Mouse (Mus musculus): ENCODE data around the gene Olfr1251. TPM values are rescaled to one million over a fixed set of nuclear protein-coding genes. Genes with fewer than 3 reads are reported as not detected.
"Not testable (repeated sequence)": the region's sequence is repeated elsewhere in the genome, so short reads cannot be mapped to it uniquely, and the experiment has no call there.

The Olfr1251 gene
- polyA plus RNA-seq (2011; ENCODE audit: insufficient read depth, insufficient read length, low read depth, missing spikeins): not detected in 2 replicates

DNA sequence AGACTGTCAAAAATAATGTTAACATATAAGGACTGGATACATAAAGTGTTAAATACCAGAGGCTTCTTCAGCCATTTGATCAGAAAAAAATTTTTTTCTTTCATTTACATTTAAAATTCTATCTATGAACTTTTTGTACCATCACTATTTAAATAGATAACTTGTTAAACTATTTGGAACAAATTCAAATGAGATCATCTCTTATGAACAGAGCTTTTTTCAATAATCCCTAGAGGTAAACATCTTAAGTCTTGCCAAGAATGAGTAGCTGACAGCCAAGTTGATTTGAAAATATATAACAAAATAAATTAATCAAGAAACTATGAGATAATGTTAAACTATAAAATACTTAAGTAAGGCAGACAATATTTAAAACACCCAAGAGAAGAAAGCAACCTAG is at the start of gene Olfr1251:
Gene Olfr1251 (minus strand): TSS at position 101 of the 400 bp plus-strand sequence.
- Histone ChIP-seq H3K36me3 (ENCODE audit: control insufficient read depth, insufficient read depth, low read length, poor library complexity, severe bottlenecking) (no peaks in the 10 kb centered on the region), H3K4me3 (ENCODE audit: low read depth, low read length) (no peak within 1 kb of the TSS), H3K27ac (ENCODE audit: insufficient read depth, low read length) (no peak within 1 kb of the TSS), H3K27me3 (ENCODE audit: control insufficient read depth, insufficient read depth, low read length, poor library complexity, severe bottlenecking) (no peaks in the 10 kb centered on the region), H3K9ac (ENCODE audit: low read depth, poor library complexity, severe bottlenecking) (no peak within 1 kb of the TSS), H3K9me3 (replicated peaks; ENCODE audit: control insufficient read depth, insufficient read depth, low read length, poor library complexity, severe bottlenecking) (no peaks in the 10 kb centered on the region), H3K4me1 (ENCODE audit: control insufficient read depth, insufficient read depth, low read length) (no peaks in the 10 kb centered on the region)
- TF ChIP-seq CTCF (IDR thresholded peaks at IDR 0.05; ENCODE audit: low read depth, low read length) (no peak), POLR2A (IDR thresholded peaks at IDR 0.05; ENCODE audit: insufficient read depth, low read length) (no peak), EP300 (IDR thresholded peaks at IDR 0.05; ENCODE audit: insufficient read depth, low read depth, low read length) (no peak)

DNA sequence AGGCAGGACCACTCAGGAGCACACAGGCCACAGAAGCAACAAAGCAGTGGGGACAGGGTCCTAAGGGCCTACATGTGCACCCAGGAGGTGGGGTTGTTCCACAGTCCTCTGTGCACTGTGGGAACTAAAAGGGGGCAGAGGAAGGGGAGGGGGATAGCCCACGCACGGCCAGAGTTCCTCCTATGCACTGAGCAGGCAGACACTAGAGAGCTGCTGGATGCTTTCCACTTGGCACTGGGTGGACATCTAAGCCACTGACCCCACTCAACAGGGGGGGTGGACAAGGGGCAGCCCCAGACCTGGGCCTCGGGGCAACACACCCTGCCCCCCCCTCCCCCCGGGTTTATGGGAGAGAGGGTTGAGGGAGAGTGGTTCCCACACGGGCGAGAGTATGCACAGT is 20.2 kb upstream of the Olfr1251 start:
- Histone ChIP-seq H3K9ac (ENCODE audit: low read depth, poor library complexity, severe bottlenecking) (no peak overlapping the region), H3K4me1 (ENCODE audit: control insufficient read depth, insufficient read depth, low read length) (no peaks in the 10 kb centered on the region), H3K27me3 (ENCODE audit: control insufficient read depth, insufficient read depth, low read length, poor library complexity, severe bottlenecking) (no peaks in the 10 kb centered on the region), H3K4me3 (ENCODE audit: low read depth, low read length) (no peak overlapping the region), H3K27ac (ENCODE audit: insufficient read depth, low read length) (no peak overlapping the region), H3K9me3 (replicated peaks; ENCODE audit: control insufficient read depth, insufficient read depth, low read length, poor library complexity, severe bottlenecking) (no peaks in the 10 kb centered on the region), H3K36me3 (ENCODE audit: control insufficient read depth, insufficient read depth, low read length, poor library complexity, severe bottlenecking) (no peaks in the 10 kb centered on the region)
- TF ChIP-seq POLR2A (IDR thresholded peaks at IDR 0.05; ENCODE audit: insufficient read depth, low read length) (no peak), CTCF (IDR thresholded peaks at IDR 0.05; ENCODE audit: low read depth, low read length) (no peak), EP300 (IDR thresholded peaks at IDR 0.05; ENCODE audit: insufficient read depth, low read depth, low read length) (no peak)

GRCm38 (mm10) chr2:89661367-89661766 is 10.4 kb downstream of the Olfr1251 start, which contains the start of gene Olfr1250:
TSS of gene Olfr1250 (minus strand) at chr2:89661467.
- no peaks in the 10 kb centered on the region for H3K27me3 ChIP-seq (ENCODE audit: control insufficient read depth, insufficient read depth, low read length, poor library complexity, severe bottlenecking)
- H3K9ac ChIP-seq (ENCODE audit: low read depth, poor library complexity, severe bottlenecking): no peak within 1 kb of the TSS
- no peak within 1 kb of the TSS for H3K4me3 ChIP-seq (ENCODE audit: low read depth, low read length)
- no peak within 1 kb of the TSS for H3K27ac ChIP-seq (ENCODE audit: insufficient read depth, low read length)
- no peaks in the 10 kb centered on the region for H3K9me3 ChIP-seq (replicated peaks; ENCODE audit: control insufficient read depth, insufficient read depth, low read length, poor library complexity, severe bottlenecking)
- H3K36me3 ChIP-seq (ENCODE audit: control insufficient read depth, insufficient read depth, low read length, poor library complexity, severe bottlenecking): no peaks in the 10 kb centered on the region
- H3K4me1 ChIP-seq (ENCODE audit: control insufficient read depth, insufficient read depth, low read length): no peaks in the 10 kb centered on the region
- TF ChIP-seq POLR2A (IDR thresholded peaks at IDR 0.05; ENCODE audit: insufficient read depth, low read length) (no peak), EP300 (IDR thresholded peaks at IDR 0.05; ENCODE audit: insufficient read depth, low read depth, low read length) (no peak), CTCF (IDR thresholded peaks at IDR 0.05; ENCODE audit: low read depth, low read length) (no peak)

DNA sequence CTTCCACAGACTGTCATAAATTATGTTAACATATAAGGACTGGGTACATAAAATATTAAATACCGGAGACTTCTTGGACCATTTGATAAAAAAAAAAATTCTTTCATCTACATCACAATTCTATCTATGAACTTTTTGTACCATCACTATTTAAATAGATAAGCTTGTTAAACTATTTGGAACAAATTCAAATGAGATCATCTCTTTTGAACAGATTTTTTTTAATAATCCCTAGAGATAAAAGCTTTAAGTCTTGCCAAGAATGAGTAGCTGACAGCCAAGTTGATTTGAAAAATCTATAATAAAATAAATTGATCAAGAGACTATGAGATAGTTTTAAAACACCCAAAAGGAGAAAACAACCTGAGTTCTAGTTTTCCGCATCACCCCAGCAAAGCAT is 36.9 kb downstream of the Olfr1251 start, which contains the start of gene Olfr1249:
Gene Olfr1249 (minus strand): TSS at position 101 of the 400 bp plus-strand sequence.
- Histone ChIP-seq H3K4me3 (ENCODE audit: low read depth, low read length) (no peak within 1 kb of the TSS), H3K36me3 (ENCODE audit: control insufficient read depth, insufficient read depth, low read length, poor library complexity, severe bottlenecking) (no peaks in the 10 kb centered on the region), H3K27ac (ENCODE audit: insufficient read depth, low read length) (no peak within 1 kb of the TSS), H3K9ac (ENCODE audit: low read depth, poor library complexity, severe bottlenecking) (no peak within 1 kb of the TSS), H3K9me3 (replicated peaks; ENCODE audit: control insufficient read depth, insufficient read depth, low read length, poor library complexity, severe bottlenecking) (no peaks in the 10 kb centered on the region), H3K27me3 (ENCODE audit: control insufficient read depth, insufficient read depth, low read length, poor library complexity, severe bottlenecking) (no peaks in the 10 kb centered on the region), H3K4me1 (ENCODE audit: control insufficient read depth, insufficient read depth, low read length) (no peaks in the 10 kb centered on the region)
- no peak for TF ChIP-seq CTCF (IDR thresholded peaks at IDR 0.05; ENCODE audit: low read depth, low read length)
- TF ChIP-seq EP300 (IDR thresholded peaks at IDR 0.05; ENCODE audit: insufficient read depth, low read depth, low read length): no peak
- TF ChIP-seq POLR2A (IDR thresholded peaks at IDR 0.05; ENCODE audit: insufficient read depth, low read length): no peak

- not testable (repeated sequence) for H3K27ac ChIP-seq (ENCODE audit: insufficient read depth, low read length); H3K27me3 ChIP-seq (ENCODE audit: control insufficient read depth, insufficient read depth, low read length, poor library complexity, severe bottlenecking); H3K4me1 ChIP-seq (ENCODE audit: control insufficient read depth, insufficient read depth, low read length); H3K4me3 ChIP-seq (ENCODE audit: low read depth, low read length); H3K36me3 ChIP-seq (ENCODE audit: control insufficient read depth, insufficient read depth, low read length, poor library complexity, severe bottlenecking); H3K9me3 ChIP-seq (replicated peaks; ENCODE audit: control insufficient read depth, insufficient read depth, low read length, poor library complexity, severe bottlenecking); H3K9ac ChIP-seq (ENCODE audit: low read depth, poor library complexity, severe bottlenecking)
Observed at GRCm38 (mm10) chr2:89618145-89618544, 53.6 kb downstream of the Olfr1251 start, which contains the start of gene Olfr1248. TSS of gene Olfr1248 (minus strand) at chr2:89618245.

Other genes with a start within 250 kb of the Olfr1251 start
- gene Olfr1240, start 228.9 kb downstream of the Olfr1251 start, polyA plus RNA-seq (2011; ENCODE audit: insufficient read depth, insufficient read length, low read depth, missing spikeins): not detected in 2 replicates
- gene Olfr1241, start 184.8 kb downstream of the Olfr1251 start, polyA plus RNA-seq (2011; ENCODE audit: insufficient read depth, insufficient read length, low read depth, missing spikeins): not detected in 2 replicates
- gene Olfr1242, start 173.6 kb downstream of the Olfr1251 start, polyA plus RNA-seq (2011; ENCODE audit: insufficient read depth, insufficient read length, low read depth, missing spikeins): not detected in 2 replicates
- not detected in 2 replicates for gene Olfr1243, start 140.4 kb downstream of the Olfr1251 start, polyA plus RNA-seq (2011; ENCODE audit: insufficient read depth, insufficient read length, low read depth, missing spikeins)
- not detected in 2 replicates for gene Olfr1245, start 93.5 kb downstream of the Olfr1251 start, polyA plus RNA-seq (2011; ENCODE audit: insufficient read depth, insufficient read length, low read depth, missing spikeins)
- not detected in 2 replicates for gene Olfr1246, start 78.8 kb downstream of the Olfr1251 start, polyA plus RNA-seq (2011; ENCODE audit: insufficient read depth, insufficient read length, low read depth, missing spikeins)
- not detected in 2 replicates for gene Olfr1247, start 57.8 kb downstream of the Olfr1251 start, polyA plus RNA-seq (2011; ENCODE audit: insufficient read depth, insufficient read length, low read depth, missing spikeins)
- not detected in 2 replicates for gene Olfr1248, start 53.7 kb downstream of the Olfr1251 start, polyA plus RNA-seq (2011; ENCODE audit: insufficient read depth, insufficient read length, low read depth, missing spikeins)
- gene Olfr1249, start 37.0 kb downstream of the Olfr1251 start, polyA plus RNA-seq (2011; ENCODE audit: insufficient read depth, insufficient read length, low read depth, missing spikeins): not detected in 2 replicates
- not detected in 2 replicates for gene Olfr1250, start 10.5 kb downstream of the Olfr1251 start, polyA plus RNA-seq (2011; ENCODE audit: insufficient read depth, insufficient read length, low read depth, missing spikeins)
- not detected in 2 replicates for gene Olfr1252, start 53.1 kb upstream of the Olfr1251 start, polyA plus RNA-seq (2011; ENCODE audit: insufficient read depth, insufficient read length, low read depth, missing spikeins)
- gene Olfr1253, start 85.2 kb upstream of the Olfr1251 start, polyA plus RNA-seq (2011; ENCODE audit: insufficient read depth, insufficient read length, low read depth, missing spikeins): not detected in 2 replicates
- gene Olfr1254, start 121.7 kb upstream of the Olfr1251 start, polyA plus RNA-seq (2011; ENCODE audit: insufficient read depth, insufficient read length, low read depth, missing spikeins): not detected in 2 replicates
- gene Olfr1255, start 140.1 kb upstream of the Olfr1251 start, polyA plus RNA-seq (2011; ENCODE audit: insufficient read depth, insufficient read length, low read depth, missing spikeins): not detected in 2 replicates
- gene Olfr1256, start 169.6 kb upstream of the Olfr1251 start, polyA plus RNA-seq (2011; ENCODE audit: insufficient read depth, insufficient read length, low read depth, missing spikeins): not detected in 2 replicates
- gene Olfr48, start 176.3 kb upstream of the Olfr1251 start, polyA plus RNA-seq (2011; ENCODE audit: insufficient read depth, insufficient read length, low read depth, missing spikeins): not detected in 2 replicates
- not detected in 2 replicates for gene Olfr1257, start 206.5 kb upstream of the Olfr1251 start, polyA plus RNA-seq (2011; ENCODE audit: insufficient read depth, insufficient read length, low read depth, missing spikeins)